Mouse (Mus musculus): ENCODE results near the gene Robo3.

Gene Robo3

DNA sequence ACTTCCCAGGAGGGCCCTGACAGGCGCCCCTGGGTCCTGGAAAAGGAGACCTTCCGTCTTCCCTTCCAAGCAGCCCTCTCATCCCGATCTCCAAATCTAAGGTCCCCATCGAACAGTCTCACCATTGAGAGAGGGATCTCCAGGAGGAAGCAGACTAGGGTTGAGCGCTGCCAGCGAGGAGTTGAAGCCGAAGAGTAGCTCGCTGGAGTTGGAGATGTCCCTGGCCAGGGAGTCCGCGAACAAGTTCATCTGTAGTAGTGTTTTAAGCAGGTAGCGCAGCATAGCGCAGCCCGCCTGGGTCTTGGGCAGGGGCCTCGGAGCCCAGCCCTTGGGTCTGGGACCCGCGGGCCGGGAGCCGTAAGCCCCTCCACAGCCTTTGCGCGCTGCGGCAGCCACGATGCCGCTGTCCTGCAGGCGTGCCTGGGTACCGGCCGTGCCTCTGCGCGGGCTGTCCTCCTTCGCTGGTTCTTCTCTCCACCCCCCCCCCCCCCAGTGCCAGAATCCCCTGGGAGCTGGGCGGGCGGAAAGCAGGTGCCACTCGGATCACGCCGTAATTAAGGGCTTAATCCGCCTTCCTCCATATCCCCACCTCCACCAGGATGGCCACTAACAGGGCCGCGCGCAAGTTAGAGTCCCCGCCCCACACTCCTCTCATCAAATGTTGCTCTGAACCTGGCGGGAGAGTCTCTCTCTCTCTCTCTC is at the start of gene Robo3:
TSS of gene Robo3 (minus strand) at position 527 of the 702 bp plus-strand sequence.
- in situ Hi-C loops (cut with MboI, MseI) = no loop called here

DNA sequence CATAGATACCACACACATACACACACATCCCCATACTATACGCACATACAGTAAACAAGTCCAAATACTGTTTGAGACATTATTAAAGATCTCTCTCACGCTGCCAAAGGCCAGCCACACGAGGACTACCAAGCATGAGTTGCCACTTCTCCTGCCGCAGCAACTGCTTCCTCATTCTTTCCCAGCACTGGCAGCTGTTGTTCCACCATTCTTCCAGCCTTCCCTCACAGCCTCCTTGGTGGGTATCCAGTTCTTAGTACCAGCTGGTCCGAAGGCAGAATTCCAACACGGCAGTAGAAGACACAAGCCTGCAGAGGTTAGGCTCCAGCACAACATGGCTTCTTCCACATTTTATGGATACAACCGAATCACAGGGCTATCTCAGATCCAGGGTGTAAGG is 41.9 kb upstream of the Robo3 start:
- in situ Hi-C loops (cut with MboI, MseI) = no loop called here

DNA sequence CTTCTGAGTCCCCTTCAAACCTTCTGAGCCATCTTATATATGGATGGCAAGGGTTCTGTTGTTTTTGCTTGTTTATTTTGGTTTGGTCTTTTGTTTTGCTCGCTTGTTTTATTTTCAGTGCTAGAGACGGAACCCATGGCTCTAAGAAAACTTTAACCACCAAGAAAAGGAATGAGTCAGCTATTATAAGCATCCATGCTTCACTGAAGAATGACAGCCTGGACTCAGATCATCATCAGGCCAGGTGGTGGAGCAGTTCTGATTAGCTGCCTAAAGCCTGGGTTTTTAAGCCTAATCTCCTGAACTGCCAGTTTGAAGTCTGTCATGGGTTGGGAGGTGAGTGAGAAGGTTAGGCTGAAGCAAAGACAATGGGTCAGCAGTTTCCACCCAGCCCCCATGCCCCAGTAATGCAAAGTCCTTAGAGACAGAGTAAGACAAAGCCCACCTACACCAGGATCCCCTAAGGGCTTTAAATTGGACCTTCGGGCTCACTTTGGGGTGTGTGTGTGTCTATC is 40.6 kb upstream of the Robo3 start:
- in situ Hi-C loops (cut with MboI, MseI) = no loop called here

DNA sequence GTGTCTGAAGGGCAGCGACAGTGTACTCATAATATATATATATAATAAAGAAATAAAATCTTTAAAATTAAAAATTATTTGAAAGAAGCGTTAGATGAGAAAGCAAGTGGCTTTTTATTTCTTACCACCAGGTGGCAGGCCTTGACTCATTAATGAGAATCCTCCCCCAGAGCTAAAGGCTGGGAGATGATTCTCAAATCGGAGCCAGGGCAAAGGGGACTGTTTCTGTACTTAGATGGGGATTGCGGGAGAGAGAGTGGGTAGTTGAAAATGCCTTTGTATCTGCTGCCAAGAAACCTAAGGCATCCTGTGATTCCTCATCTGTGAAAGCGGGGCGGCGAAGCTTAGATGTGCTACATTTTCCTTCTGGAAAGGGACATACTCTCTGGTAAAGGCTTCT is 29.7 kb upstream of the Robo3 start:
- in situ Hi-C loops (cut with MboI, MseI) = loop anchor here (5.0 kb wide), 2 partner anchors 75 to 155 kb away; partner anchors contain the start of gene Vsig2

DNA sequence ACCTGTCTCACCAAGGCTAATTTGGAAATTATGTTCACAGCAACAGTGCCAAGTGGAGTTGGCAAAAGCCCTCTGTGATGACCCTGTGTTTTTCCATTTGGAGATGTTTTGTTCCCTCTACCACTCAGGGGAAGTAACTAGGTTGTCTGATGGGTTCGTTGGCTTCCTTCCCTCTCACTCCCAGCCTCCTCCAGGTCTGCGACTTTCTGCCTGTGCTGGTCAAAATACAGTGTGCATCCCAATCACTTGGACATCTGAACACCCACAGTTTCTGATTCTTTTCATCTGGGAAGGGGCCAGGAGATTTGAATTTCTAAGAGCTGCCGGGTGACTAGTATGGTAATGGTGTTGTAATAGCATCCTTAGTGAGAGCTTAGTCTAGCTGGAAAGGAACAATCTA is 28.5 kb upstream of the Robo3 start:
- in situ Hi-C loops (cut with MboI, MseI) = loop anchor here (5.0 kb wide), 2 partner anchors 76 to 156 kb away; partner anchors contain the start of gene Vsig2

DNA sequence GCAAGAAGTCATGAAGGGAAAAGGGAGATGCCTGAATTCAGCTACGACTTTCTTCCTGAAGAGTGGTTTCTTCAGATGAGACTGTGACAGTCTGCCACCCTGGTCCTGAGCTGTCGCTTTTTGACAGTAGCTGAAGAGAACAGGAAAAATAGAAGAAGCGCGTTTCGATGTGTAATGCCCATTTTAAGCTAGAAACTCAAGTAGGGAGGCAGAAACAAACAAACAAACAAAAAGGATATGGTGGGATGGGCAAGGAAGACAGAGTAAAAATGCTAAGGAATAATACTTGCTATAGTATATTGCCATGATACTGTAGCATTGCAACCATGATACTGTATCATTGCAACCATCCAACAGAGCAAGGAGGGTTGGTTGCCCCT is 27.9 kb upstream of the Robo3 start:
- in situ Hi-C loops (cut with MboI, MseI) = loop anchor here (5.0 kb wide), 2 partner anchors 76 to 156 kb away; partner anchors contain the start of gene Vsig2

DNA sequence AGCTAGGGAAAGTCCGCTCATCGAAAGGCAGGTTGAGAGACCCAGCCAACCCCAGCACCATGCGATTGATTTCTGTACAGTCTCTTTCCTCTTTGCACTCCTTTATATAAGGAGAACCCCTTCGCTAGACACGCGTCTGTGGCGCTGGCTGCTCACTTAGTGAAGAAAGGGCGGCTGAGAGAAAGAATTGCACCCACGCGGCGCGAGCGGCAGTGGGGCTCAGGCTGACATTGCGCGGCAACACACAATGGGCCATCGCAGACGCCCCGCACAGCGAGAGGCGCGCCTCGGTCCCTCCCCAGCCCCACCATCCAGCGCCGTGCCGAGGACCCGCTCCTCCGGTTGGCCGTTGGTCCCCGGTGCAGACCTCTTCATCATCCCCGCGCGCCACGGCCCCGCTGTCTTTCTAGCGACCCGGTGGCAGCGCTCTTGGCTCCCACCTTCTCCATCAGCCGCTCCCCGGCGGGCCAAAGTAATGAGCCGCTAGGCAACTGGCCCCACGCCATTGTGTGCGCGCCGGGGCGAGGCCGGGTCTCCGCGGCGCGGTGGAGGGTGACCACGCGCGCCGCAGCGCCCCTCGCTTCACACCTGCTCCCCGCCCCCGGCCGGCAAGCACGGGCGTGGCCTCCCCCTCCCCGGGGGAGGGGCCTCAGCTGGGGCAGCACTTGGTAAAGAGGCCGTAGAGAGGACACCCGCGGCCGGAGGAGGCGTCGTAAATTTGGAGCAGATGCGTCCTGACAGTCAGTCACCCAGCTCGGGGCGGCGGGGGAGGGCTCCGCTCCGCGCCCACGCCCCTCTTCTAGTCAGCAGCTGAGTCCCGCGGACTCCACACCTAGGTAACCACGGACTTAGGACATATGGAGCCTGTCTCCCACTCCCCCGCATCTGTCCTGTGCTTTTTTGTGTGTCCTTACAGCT is 27.3 kb upstream of the Robo3 start:
- in situ Hi-C loops (cut with MboI, MseI) = loop anchor here (5.0 kb wide), 2 partner anchors 77 to 157 kb away; partner anchors contain the start of gene Vsig2

DNA sequence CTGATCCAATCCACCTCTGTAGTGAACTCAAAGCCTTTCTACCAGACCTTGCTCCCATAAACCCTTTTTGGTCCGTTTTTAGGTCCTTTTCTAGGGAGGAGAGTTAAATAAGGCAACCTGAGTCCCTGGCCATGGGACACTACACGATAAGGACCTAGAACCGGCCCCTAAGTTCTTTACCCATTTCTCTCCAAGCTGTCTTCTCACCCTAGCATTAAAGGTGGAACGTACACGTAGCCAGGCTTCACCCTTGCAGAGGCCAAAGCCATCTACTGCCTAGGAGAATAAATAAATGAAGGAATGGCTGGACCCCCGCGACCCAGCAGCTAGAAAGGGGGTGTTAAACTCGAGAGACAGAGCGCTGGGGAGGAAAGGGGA is 26.6 kb upstream of the Robo3 start:
- in situ Hi-C loops (cut with MboI, MseI) = loop anchor here (5.0 kb wide), 2 partner anchors 78 to 158 kb away; partner anchors contain the start of gene Vsig2

DNA sequence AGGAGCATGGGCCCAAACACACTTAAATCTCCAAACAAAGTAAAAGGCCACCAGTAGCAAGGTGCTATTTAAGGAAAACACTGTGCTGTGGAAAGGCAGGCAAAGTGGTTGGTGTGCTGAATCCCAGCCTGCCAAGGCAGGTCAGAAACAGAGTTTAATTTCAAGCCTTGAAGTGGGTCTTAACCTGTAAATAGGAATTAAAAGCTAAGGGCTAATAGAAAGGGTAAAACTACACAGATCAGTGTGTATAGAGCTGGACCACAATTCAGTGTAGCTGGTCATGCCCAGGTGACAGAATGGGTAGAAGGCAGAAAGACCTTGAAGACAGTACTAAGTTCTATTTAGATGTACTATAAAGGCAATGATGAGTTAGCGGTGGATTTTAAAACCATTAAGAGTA is 24.1 kb upstream of the Robo3 start:
- in situ Hi-C loops (cut with MboI, MseI) = no loop called here

DNA sequence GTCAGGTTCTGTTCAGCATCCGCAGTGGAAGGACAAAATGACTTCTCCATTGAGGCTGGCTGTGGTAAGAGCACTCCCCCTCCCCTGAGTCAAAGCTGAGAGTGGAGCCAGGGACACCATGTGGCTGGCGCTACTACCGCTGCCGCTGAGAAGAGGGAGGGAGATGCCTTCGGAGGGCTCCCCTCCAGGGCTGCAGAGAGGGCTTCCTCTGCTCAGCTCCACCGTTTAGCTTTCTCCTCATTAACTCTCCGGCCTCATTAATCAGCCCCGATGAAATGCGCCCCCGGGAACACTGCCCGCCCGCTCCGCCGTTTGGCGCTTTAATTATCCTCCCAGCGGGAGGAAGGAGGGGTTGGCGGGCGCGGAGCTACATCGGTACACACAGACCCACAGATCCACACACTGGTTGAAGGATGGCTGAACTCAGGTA is 23.4 kb upstream of the Robo3 start:
- in situ Hi-C loops (cut with MboI, MseI) = no loop called here

DNA sequence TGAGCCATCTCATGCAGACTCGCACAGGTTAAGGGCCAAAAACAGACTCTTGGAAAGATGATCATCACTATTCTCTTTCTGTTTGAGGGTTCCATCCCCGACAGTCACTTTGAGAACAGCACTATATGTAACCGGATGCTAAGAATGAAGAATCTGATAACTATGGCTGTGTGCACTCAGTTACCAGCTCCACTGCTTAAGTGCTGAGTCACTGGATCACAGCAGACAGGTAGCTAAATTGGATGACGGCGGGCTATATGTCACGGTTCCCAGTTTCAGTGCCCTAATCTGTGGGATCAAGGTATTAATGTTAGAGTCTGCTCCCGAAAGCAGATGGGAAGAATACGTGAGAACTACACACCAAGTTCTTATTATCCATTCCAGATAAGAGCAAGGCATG is 22.8 kb upstream of the Robo3 start:
- in situ Hi-C loops (cut with MboI, MseI) = no loop called here

DNA sequence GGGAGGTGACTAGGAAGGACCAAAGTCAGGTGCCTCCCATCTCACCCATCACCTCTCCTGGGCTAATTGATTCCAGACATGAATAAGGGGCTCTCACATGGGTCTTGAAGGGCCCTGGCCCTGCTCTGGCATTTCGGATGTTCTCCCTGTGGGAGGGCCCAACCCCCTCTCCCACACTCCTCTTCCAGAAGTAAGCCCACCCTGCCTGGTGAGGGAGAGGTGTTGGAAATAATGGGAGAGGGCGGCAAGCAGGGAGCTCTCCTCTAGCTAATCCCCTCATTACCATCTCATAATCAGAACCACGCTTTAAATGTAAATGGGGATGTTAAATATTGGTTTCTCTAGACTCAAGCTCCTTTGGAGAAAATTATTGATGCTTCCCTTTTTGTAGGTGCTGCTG is 21.9 kb upstream of the Robo3 start:
- in situ Hi-C loops (cut with MboI, MseI) = no loop called here

DNA sequence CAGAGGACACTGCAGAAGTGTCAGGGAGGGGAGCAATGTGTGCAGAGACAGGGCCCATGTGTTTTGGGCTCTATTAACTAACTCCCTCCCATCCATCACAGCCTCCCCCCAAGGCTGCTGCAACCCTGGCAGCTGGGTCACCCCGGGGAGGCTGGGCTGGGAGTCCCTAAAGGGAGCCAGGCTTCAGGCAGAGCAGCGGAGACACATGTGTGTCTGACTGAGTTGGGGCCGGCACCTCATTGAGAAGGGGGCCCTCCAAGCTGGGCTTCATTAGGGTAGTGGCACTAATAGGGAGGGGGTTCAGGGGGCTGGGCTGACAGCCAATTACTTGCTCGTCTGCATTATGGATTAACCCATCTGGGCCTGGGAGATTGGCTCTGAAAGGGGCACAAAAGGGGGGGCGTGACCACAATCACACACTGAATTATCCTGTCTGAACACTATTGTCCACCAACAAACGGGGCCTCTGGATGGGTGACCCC is 21.0 kb upstream of the Robo3 start:
- in situ Hi-C loops (cut with MboI, MseI) = no loop called here

DNA sequence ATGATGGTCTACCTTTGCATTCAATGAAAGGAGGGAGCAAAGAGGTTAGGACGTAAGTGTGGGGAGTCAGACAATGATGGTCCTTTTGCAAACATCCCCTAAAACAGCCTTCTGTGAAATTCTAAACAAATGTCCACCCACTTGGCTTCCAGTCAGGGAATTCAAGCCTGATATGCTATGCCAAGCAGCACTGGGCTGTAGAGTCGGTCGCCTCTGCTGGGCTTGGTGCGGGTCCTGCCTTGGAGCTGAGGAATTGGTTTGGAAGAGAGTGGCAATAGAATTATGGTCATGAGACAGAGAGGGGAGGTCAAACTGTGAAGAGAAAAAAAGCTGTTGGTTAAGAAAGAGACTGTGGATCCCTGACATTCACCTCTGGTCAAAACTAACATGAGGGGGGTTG is 20.3 kb upstream of the Robo3 start:
- in situ Hi-C loops (cut with MboI, MseI) = no loop called here

DNA sequence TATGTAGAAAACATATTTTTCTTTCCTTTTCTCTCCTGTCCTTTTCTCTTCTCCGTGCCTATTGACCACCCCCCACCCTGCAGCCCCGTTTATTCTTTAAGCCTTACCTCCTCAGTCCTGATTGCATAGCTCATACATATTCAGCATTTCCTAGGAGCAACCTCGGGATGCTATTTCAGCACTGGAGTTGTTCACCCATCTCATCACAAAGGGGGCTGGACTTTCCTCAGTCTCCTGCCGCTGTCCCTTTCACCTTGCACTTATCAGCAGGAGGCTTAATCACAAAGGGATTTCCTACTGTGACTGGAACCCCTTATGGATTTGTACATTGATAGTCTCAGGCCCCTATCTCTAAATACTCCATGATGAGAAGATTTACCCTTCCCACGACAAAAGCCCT is 19.4 kb upstream of the Robo3 start:
- in situ Hi-C loops (cut with MboI, MseI) = no loop called here

DNA sequence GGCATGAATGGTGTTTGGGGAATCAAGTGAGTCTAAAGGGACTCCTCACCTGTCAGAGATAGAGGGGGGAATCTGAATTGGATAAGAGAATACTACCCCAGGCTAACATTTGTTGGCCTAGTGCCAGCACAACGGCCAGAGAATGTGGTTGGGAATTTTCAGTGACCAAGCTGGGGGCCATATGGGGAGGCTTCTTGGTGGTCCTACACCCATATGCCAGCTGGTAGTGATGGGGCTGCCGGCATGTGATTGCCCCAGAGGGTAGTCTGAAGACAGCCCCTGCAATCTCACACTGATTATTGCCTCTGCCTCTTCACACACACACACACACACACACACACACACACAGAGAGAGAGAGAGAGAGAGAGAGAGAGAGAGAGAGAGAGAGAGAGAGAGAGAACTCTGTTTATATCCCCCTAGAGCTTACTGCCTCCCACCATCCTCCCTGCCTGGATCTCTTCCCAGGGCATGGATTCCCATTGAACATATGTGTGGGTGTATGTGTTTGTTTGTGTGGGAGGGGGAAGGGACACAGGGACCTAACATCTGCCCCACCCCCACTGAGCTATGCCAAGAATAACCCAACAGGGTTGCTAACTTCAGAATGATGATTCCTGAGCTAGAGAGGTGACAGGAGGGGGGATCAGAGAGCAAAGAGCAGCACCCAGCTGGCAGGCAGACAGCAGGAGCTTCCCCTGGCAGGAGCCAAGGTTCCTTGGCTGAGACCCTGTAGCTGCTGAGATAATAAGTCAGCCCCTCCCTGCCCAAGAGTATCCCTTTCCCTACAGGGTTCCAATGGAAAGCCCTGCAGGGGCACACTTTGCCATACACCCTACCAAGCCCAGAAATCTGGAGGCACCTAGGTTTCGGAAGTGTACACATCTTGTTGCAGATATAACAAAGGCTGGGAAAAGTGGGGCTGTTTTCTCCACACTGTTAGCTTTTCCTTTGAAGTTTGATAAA is 5.0 kb upstream of the Robo3 start:
- in situ Hi-C loops (cut with MboI, MseI) = no loop called here

DNA sequence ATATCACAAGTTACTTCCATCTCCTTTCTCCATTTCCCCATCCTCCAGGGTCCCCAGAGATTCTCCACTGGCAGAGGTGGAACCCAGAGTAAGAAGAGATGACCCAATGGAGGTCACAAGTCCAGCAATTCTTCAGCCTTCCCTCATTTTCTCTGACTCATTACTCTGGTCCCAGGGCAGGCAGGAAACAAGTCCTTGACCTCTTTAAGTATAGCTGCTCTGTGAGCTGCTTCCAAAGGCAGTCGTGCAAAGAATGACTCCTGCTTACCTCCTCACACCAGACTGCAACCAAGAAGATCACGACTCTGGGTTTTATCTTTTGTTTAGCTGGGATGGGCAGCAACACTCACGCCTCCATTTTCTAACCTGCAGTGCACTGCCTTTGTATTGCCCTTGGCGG is 2.6 kb upstream of the Robo3 start:
- in situ Hi-C loops (cut with MboI, MseI) = no loop called here

DNA sequence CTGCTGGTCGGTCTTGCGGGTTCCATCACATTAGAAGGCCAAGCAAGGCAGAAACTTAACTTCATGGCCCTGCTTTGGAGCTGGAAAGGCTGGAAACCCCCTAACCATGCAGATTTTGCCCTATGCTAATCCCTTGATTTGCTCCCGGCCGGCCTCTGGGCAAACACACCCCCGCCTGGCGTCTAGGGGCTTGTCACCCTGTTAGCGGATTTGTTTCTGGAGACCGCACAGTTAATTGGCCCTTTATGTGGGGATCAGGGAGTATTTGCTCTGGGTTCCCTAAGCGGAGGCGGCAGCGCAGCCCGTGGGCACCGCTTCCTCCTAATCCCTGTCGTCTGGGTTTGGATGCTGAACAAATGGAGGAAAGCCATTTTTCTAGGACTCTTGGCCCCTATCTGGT is 1.9 kb upstream of the Robo3 start:
- in situ Hi-C loops (cut with MboI, MseI) = no loop called here

DNA sequence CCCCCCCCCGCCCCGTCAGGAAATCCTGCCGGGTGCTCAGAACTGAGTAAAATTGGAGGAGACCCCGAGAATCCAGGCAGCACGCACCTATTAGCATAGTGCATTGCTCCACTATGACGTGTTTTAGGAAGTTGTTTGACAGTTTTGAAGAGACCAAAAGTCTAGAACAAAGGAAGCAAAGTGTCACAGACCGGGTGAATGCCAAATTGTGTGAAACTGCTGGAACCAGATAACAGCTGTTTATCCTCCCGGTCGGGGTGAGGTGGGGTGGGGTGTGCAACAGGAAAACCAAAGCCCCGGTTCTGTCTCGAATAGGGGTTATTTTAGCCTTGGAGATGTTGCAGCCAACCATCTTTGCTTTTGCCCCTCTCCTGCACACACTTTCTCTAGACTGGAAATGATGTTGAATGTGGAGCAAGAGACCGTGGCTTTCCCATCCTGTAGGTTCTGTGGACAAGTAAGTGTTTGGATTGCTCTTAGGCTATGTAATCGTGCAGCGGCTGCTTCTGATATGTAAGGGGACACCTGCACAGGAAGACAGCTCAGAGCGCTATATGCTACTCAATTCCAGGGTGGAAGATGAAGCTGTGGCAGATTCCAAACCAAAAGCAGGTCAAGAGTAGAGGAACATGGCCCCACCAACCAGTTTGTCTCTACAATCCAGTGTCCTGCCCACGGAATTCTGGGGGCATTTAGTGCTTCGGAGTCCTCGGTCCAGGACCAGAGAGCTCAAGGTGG is 946 bp upstream of the Robo3 start:
- in situ Hi-C loops (cut with MboI, MseI) = no loop called here

DNA sequence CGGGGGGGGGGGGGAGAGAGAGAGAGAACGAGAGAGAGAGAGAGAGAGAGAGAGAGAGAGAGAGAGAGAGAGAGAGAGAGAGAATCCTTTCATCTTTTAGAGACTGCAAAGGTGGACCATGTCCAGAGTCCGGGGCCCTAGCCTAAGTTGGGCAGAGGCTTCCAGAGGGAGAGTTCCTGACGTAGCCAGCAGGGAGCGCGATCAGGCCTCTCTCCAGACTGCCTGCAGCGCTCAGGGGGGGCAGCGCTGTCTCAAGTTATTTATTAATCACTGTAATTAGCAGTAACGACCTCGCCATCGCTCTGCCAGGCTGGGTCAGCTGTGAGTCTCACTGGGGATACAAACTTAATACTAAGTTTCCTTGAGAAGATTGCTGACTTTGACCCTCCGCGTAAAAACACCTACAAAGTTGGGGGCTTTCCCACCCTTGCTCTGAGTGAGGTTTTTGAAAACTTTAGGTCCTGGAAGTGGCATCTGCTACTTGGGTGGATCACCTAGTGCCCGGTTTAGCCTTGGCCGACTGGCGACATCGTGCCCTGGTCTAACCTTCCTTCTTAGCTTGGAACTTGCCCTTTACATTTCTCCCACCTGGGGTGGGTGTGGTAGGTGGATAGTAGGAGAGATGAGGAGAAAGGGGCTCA is 900 bp downstream of the Robo3 start:
- in situ Hi-C loops (cut with MboI, MseI) = no loop called here
